Mouse (Mus musculus) left cerebral cortex, adult 8-10 months (tissue): ENCODE results near the gene Nudt3. TPM values are rescaled to one million over a fixed set of nuclear protein-coding genes. Genes with fewer than 3 reads are reported as not detected.
A peak's percentile ranks its signal among the peaks of the same experiment; 100 is the strongest.

Experiments
- DNase-seq, 2 experiments: peaks; one replicate each; pipeline ENCODE4 v3.0.0; 2022; ENCODE audit warnings: low spot score in 2 of 2
- total RNA-seq, 4 experiments: library from RNA; stranded (reverse); gene quantifications; 2 replicates each; pipeline ENCODE4 v1.2.4; 2022

The Nudt3 gene
- total RNA-seq, 4 experiments from 2014 or later = 583 to 634 (median 585) TPM

DNA sequence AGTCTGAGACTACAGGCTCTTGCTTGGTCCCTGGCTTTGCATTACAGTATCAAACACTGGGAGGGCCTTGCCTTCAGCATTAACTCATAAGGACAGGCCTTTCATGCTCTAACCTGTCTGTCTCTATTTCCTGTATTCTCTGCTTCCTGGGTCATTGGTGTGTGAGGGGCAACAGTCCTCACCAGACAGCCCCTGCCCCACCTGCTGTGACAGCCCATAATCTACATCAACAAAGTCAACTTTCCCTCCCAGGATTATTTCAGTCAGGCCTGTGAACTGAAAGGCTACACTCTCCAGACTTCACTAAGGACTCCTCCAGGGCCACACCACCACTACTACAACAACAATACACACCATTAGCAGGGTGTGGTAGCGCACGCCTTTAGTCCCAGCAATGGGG lies 20.3 kb downstream of the Nudt3 start:
- DNase-seq = no peak

DNA sequence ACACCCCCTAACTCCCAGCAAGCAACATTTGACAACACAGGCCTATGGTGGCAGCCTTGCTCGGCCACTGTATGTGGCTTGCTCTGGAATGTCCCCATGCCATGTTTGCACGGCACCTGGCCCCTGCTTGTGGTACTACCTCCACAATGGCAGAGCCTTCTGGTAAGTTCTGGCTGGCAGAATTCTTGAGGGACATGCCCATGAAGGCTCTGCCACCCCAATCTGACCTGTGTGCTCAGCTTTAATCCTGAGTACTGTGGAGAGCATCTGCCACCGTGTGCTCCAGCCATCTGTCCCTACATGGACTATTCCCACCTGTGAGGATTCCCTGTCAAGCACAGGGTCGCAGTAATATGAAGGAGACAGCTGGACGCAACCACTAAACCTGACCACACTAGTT lies 22.4 kb downstream of the Nudt3 start:
- DNase-seq = no peak

GRCm38 (mm10) chr17:27600286-27600685 lies 23.0 kb downstream of the Nudt3 start:
- no peak for DNase-seq

GRCm38 (mm10) chr17:27596376-27597190 lies 26.7 kb downstream of the Nudt3 start:
- no peak for DNase-seq

GRCm38 (mm10) chr17:27595659-27596375 lies 27.5 kb downstream of the Nudt3 start:
- DNase-seq = no peak

- DNase-seq = no peak
These were observed 30.8 kb downstream of the Nudt3 start for GRCm38 (mm10) chr17:27592565-27592910.

GRCm38 (mm10) chr17:27591826-27592564 lies 31.3 kb downstream of the Nudt3 start:
- no peak for DNase-seq

- DNase-seq = no peak
These were observed 35.1 kb downstream of the Nudt3 start for GRCm38 (mm10) chr17:27588231-27588630.

GRCm38 (mm10) chr17:27587252-27587651 lies 36.0 kb downstream of the Nudt3 start:
- DNase-seq = no peak

- no peak for DNase-seq
These were observed 36.6 kb downstream of the Nudt3 start for GRCm38 (mm10) chr17:27586661-27587060.

DNA sequence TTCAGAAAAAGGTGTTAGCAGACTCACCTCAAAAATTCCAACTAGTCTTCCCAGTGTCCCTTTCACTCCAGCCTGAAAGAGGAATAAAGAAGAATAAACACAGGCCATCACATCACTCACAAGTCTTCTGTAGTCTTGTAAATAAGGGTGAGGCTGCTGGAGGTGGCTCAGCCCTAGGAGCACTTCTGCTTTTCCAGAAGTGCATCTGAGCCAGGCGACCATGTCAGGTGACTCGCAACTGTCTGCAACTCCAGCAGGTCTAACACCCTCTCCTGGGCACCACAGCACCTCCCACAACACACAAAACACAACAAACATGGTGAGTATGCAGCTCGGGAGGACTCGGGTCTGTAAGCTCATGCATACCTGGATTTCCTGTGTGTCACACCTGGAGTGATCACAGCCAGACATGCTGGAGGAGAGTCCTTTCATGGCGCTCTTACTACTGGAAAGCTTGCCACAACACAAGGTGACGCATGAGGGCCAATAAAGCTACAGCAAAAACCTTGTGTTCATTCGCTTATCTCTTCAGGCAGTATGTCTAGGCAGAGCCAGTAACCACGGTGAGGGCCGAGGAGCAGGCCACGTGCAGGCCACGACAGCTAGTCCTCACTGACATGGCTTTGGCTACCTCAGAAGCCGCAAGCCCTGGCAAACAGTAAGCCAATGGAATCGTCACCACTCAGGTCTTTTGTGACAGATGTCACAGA lies 40.0 kb downstream of the Nudt3 start:
- DNase-seq = no peak

DNA sequence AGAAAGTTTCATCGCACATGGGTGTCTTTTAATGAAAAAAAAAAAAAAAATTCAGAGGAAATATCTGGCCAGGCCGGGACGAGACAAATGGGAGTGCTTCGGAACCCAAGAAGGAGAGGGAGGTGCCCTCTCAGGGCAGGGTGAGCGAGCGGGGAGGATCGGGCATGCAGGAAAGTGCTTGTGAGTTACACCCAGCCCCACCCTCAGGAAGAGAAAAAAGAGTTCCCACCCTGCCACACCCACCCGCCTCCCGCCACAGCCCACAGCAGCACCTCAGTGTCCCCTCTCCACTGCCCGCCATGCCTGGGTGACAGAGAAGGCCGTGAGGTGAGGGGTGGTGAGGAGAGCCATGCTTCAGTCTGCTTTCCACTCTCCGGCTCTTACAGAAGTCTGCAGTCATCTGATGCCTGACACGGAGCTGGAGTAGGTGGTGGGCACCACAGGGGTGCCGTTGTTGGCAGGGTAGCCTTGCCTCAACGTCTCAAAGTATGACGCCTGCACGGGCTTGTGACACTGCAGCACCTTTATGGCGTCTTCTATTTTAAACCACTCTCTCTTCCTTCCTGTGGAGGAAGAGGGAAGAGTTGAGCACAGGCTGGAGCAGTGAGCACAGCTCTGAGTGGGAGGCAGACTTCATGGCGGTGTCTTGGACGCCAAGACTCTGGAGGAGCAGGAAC lies 42.8 kb downstream of the Nudt3 start:
- peak in 1 of 2 experiments; percentile 52 for DNase-seq

DNA sequence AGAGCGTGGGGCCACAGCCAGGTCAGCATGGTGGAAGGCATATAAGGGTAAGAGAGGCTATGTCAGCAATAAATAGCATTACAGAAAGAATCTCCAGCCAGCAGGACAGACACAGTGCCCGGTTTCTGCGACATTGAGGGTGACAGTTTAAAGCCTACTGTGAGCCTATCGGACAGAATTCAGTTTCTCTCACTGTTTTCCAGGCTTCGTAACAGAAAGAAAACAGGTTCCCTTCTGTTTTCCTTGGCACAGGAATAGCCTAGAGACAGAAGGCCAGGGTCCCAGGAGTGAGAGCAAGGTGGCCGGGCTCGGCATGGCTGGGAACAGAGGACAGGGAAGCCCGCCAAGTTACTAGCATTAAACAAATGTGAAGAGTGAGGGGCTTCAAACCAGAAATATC lies 43.5 kb downstream of the Nudt3 start:
- DNase-seq = no peak

DNA sequence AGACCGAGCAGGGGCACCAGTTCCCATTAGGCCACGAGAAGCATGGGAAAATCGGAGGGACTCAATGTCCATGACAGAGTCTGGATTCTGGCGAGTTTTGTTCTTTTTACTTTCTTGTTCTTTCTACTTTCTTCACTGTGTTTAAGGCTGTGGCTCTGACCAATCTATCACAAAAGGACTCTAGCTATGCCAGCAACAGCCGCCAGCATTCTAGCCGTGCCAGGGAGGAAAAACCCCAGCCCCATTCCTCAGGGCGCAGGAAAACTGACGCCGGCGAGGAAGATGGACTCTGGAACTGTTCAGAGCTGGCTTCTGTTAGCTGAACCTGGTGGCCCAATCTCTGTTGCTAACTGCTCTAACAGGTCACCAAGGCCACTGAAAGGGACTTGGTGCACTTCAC lies 44.8 kb downstream of the Nudt3 start:
- DNase-seq = no peak

DNA sequence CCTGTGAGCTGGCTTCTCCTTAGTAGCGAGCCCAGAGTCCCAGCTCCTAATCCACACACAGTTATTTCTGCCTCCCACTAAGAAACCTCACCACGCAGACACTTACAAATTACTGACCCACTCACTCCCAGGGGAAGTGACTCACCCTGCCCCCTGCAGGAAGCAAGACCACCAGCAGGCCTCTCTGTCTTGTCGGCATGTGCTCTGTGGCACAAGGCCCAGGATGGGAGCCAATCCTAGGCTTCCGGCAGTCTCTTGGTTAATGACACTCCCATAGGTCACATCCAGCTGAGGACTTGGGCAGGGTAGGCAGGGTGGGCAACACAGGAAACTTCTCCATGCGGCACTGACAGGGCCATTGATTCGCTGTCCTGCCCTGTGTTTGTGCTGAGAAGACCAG lies 45.8 kb downstream of the Nudt3 start:
- no peak for DNase-seq

GRCm38 (mm10) chr17:27576056-27576455 lies 47.2 kb downstream of the Nudt3 start:
- DNase-seq = no peak

GRCm38 (mm10) chr17:27575116-27575776 lies 48.0 kb downstream of the Nudt3 start:
- no peak for DNase-seq

GRCm38 (mm10) chr17:27574470-27575115 lies 48.7 kb downstream of the Nudt3 start:
- DNase-seq = peak in 1 of 2 experiments; percentile 67

DNA sequence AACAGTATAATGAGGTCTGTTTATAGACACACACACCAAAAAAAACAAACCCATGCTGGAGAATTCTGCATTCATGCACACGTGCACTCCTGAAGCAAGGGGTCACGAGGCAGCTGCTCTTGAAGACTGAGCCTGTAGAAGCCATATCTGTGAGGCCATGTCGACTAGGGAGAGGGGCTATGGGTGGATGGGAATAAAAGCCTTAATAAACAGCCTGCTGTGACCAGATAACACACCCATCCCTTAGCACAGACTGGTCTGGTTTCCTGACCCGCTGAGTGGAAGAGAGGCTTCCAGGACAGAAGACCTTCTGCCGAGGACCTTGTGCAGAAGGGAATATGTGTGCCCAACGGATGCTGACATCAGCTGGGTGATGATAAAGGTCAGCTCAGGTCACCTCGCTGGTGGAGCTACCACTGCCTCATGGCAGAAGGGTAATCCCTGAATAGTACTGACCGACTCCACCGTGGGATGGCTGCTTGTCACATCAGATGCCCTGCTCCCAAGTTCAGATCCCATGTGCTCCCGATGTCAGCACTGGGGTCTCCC lies 49.4 kb downstream of the Nudt3 start:
- no peak for DNase-seq

DNA sequence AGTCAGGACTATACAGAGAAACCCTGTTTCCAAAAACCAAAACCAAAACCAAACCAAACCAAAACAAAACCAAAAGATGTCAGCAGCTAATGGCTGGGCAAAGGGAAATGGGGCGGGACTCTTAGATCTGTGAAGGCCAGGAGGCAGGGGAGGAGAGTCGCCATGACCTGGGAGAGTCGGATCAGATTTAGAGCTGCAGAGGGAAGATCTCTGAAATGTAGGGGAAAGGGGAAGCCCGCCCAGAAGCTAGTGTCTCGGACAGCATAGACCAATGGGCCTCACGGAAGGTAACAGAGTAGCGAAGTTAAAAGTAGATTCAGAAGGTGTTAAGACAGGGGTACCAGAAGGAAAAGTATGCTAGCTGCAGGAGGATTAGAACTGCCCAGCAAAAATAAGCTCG lies 52.0 kb downstream of the Nudt3 start:
- DNase-seq = no peak
